10 mouse cellular contexts compared by ENCODE assay signal in the genomic region with DNA sequence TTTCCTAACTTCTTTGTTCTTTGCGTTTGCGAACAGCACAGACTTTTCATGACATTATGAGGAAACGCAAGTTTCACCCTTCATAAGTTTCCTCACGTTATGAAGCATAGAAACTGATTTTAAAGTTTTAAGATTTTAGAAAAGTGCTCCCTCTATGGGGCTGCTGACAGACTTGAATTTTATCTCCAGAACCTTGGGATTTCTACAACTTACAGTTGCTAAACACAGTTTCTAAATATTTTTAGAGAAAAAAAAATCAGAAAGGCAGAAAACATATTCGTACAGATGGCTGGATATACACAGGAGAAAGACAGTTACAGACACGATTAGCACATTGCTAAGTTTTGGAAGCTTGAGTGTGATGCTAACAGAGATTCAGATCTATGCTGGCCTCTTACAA. TPM values are rescaled to one million over a fixed set of nuclear protein-coding genes. Genes with fewer than 3 reads are reported as not detected.
A peak's percentile ranks its signal among the peaks of the same experiment; 100 is the strongest.
DNase-seq lines count a peak whose midpoint lies in the region; ATAC-seq and TF ChIP-seq lines count a peak whose summit lies in the region.
"Had no signal": no experiment of that assay in that cellular context is flagged by ENCODE, and none has a peak within 500 bp of the region (broad histone marks: within the 10 kb centered on the region; RNA-seq: fewer than 3 reads in every experiment).

No protein-coding gene starts in this region.

- TF ChIP-seq CTCF in heart, postnatal 0 days (IDR thresholded peaks at IDR 0.05; ENCODE audit: low read depth) = no peak

- H3K9me3 ChIP-seq in heart, embryonic 11.5 days (replicated peaks; ENCODE audit: control insufficient read depth, low read length) = no peaks in the 10 kb centered on the region
- H3K9me3 ChIP-seq in heart, postnatal 0 days (replicated peaks; ENCODE audit: control insufficient read depth, low read length) = no peaks in the 10 kb centered on the region

- H3K36me3 ChIP-seq in heart, embryonic 11.5 days (ENCODE audit: control insufficient read depth, insufficient read depth, low read length) = no peaks in the 10 kb centered on the region
- H3K36me3 ChIP-seq in heart, postnatal 0 days (replicated peaks; ENCODE audit: control insufficient read depth, insufficient read depth, low read length) = no peaks in the 10 kb centered on the region

- no peaks in the 10 kb centered on the region for H3K4me1 ChIP-seq in heart, embryonic 11.5 days (ENCODE audit: control insufficient read depth, insufficient read depth, low read length)
- no peaks in the 10 kb centered on the region for H3K4me1 ChIP-seq in heart, postnatal 0 days (ENCODE audit: control insufficient read depth, insufficient read depth)

- WGBS in heart, embryonic 11.5 days (ENCODE audit: insufficient replicate concordance) = 50% methylated on average over 6 of the region's 6 CpGs
- 42% methylated on average over 6 of the region's 6 CpGs for WGBS in heart, postnatal 0 days

- H3K27me3 ChIP-seq in heart, embryonic 11.5 days (ENCODE audit: control insufficient read depth, insufficient read depth, low read length) = no peaks in the 10 kb centered on the region
- H3K27me3 ChIP-seq in heart, postnatal 0 days (ENCODE audit: control insufficient read depth, insufficient read depth, low read length) = no peaks in the 10 kb centered on the region
- H3K27me3 ChIP-seq: CH12.LX had no signal

- peak overlapping the region; percentile 78 for H3K9ac ChIP-seq in heart, embryonic 11.5 days (ENCODE audit: low read depth, low read length)
- H3K9ac ChIP-seq in heart, postnatal 0 days (replicated peaks; ENCODE audit: low read depth, low read length) = peak overlapping the region; percentile 71; the same call in 1 of the 2 replicates

- peak overlapping the region; percentile 66 for H3K4me2 ChIP-seq in heart, embryonic 11.5 days
- H3K4me2 ChIP-seq in heart, postnatal 0 days (ENCODE audit: low read depth, low read length) = peak overlapping the region; percentile 68

- H3K4me3 ChIP-seq in heart, embryonic 11.5 days (ENCODE audit: low read depth, low read length) = peak overlapping the region; percentile 62
- H3K4me3 ChIP-seq in heart, postnatal 0 days (ENCODE audit: low read depth, low read length) = peak overlapping the region; percentile 63

- ATAC-seq in heart, embryonic 11.5 days (replicated peaks; ENCODE audit: insufficient number of reproducible peaks, low FRiP score, low TSS enrichment) = no peak
- ATAC-seq in heart, postnatal 0 days (ENCODE audit: insufficient read depth, low read depth) = no peak

- H3K27ac ChIP-seq in heart, embryonic 11.5 days (ENCODE audit: low read depth, low read length) = peak overlapping the region; percentile 91; the same call in 1 of the 2 replicates
- peak overlapping the region; percentile 67 for H3K27ac ChIP-seq in heart, postnatal 0 days (ENCODE audit: low read depth)

- intact Hi-C loops in left cerebral cortex, postnatal 36 days (cut with DNase I) = no loop called here

- DNase-seq in heart, postnatal 4 days = no peak
- DNase-seq in adipocyte (ENCODE audit: low spot score) = peak; percentile 66
- peak; percentile 14 for DNase-seq in heart, postnatal 0 days (ENCODE audit: low spot score)
- DNase-seq in lung, postnatal 10 days = peak; percentile 3
- DNase-seq in gastrocnemius, postnatal 25 days = no peak
- DNase-seq in Muller cell, postnatal 12 days (ENCODE audit: inconsistent ontology term) = no peak
- DNase-seq in left cerebral cortex, postnatal 36 days (ENCODE audit: low spot score in 2 of 2) = no peak
- DNase-seq: kidney, adult 18-20 months had no signal

- no peak for TF ChIP-seq EP300 in heart, postnatal 0 days (IDR thresholded peaks at IDR 0.05; ENCODE audit: low read depth)

RNA-seq across cellular contexts. Expression of gene Col5a2, which starts 1.6 kb away (rescaled TPM):
- polyA plus RNA-seq in heart, embryonic 11.5 days (2014; fragmentation: Nextera tagmentation; extraction: Ambion mirVana) = 32.3 and 39.4 TPM in 2 replicates
- total RNA-seq in heart, postnatal 4 days (2021) = 100 to 1,000 TPM; 123 to 128 TPM
- total RNA-seq in heart, postnatal 0 days (2014; rRNA removed; ENCODE audit: low replicate concordance) = 86.1 and 93.9 TPM in 2 replicates
- polyA plus RNA-seq in heart, postnatal 0 days (2015; fragmentation: Nextera tagmentation; extraction: Ambion mirVana) = 31.4 and 32.4 TPM in 2 replicates
- total RNA-seq in gastrocnemius, postnatal 25 days (2021) = 10 to 100 TPM; 39.0 to 61.6 TPM
- 1 to 10 TPM; 2.5 to 5.1 TPM for total RNA-seq in left cerebral cortex, postnatal 36 days (2021)
- total RNA-seq: CH12.LX had no signal

Comparison
In these comparisons a context has a peak if more than half of its experiments do, and no peak if none do; other contexts are left out.
1. DNase-seq: peak in adipocyte (single experiment), heart, postnatal 0 days (single experiment) and lung, postnatal 10 days (single experiment); none in heart, postnatal 4 days (single experiment), gastrocnemius, postnatal 25 days (single experiment), Muller cell, postnatal 12 days (single experiment) and left cerebral cortex, postnatal 36 days (0 of 2).
2. RNA of gene Col5a2, which starts 1.6 kb away (total RNA-seq): 123 to 128 TPM in heart, postnatal 4 days, 86.1 to 93.9 TPM in heart, postnatal 0 days and 39.0 to 61.6 TPM in gastrocnemius, postnatal 25 days; 2.5 to 5.1 TPM in left cerebral cortex, postnatal 36 days; every median in the first group is over 4 times any median in the second.